Mouse (Mus musculus) kidney, postnatal 14 days (tissue): Measurements from ENCODE around the gene Arhgap5.
"Not testable (repeated sequence)": the region's sequence is repeated elsewhere in the genome, so short reads cannot be mapped to it uniquely, and the experiment has no call there.

ENCODE experiments used
- DNase-seq: peaks from one replicate; pipeline ENCODE4 v3.0.0; 2022; ENCODE audit warnings: mixed read lengths

Arhgap5 gene

DNA sequence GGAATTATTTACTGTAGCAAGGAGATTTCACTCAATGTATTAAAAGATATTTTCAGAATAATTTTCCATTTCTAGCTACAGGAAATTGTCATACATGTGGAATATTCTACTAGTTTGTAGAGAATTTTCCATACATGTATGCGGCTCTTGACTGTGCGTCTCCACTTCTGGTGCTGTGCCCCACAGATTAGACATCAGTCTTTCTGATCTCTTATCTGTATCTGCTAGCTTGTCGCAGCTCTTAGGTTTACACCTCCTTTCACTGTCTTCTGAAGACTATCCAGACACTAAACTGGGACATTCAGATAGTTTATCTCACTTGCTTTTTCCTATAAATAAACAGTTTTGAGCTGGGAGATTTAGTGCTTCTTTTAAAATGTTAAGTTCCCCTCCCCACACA is 40.8 kb downstream of the Arhgap5 start:
- DNase-seq, result no peak

DNA sequence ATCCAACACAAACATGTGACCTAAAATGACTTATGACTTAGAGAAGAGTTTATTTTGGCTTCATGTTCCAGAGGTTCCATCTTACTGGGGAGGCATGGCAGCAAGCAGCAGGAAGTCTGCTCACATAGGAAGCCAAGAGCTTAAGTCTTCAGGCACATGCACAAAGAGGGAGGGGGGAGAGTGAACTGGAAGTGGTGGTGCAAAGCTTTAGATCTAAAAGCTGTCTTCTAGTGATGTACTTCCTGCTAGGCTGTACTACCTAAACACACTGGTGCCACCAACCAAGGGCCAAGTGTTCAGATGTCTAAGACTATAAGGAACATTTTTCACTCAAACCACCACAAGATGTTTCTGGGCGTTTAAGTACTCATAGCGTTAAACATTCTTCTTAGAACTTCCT is 48.3 kb downstream of the Arhgap5 start:
- DNase-seq, result peak; percentile 13

DNA sequence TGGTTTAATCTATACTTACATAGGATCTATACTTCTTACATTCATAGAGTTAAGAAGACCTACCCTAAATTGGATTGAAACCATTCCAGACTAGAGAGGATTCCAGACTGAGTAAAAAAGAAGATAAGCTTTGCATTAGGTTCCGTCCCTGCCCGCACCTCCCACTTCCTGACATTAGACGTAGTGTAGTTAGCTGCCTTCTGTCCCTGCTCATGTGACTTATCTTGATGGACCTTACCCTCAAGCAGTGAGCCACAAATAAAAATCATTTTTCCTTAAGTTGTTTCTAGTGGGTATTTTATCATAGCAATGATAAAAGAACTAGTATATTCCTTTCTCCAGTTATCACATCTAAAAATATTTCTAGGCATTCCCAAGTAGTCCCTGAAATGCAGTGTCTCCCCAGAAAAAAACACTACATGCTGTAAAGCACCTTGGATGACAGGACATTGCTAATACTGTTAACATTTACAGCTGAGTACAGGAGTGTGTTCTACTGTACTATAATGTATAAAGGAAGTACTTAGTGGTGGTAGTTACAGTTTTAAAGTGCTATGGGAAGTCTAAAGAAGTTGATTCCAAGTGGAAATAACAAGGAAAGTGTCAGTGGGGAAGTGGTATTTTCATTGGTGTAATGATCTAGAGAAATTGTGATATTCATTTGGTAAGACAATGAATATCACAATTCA is 51.6 kb downstream of the Arhgap5 start:
- DNase-seq, result no peak

DNA sequence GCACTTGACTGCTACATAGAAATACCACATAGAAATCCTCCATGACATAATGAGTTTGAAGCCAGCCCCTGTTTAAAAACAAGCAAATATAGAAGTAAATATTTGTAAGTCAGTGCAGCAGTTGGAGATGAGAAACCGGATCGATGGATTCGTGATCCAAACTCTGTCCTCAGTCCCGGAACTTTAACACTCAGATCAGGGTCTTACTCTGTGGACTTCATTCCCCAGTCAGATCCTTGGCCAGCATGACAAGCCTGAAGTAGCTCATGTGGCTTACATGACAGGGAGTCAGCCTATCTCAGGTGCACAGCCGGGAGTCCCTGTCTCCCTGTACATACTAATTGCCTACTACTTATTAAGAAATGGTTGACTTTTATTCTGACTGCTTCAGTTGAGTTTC is 61.9 kb downstream of the Arhgap5 start:
- no peak for DNase-seq

DNA sequence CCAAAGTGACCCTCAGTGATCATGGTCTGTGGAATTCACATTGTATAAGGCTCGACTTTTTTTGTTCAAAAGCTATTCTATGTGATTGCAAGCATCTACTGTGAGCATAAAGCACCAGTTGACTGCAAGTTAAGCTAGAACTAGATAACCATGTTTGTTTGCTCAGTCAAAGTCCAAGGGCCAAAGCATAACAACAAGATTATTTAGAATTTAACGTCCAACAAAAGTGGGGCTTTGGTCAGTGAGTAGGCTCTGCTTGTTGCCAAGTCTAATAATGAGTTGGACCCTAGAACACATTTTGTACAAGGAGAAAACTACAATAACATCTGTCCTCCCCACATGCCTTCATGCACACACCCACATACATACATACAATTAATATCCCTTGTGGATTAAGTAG is 69.6 kb downstream of the Arhgap5 start:
- DNase-seq, result no peak

DNA sequence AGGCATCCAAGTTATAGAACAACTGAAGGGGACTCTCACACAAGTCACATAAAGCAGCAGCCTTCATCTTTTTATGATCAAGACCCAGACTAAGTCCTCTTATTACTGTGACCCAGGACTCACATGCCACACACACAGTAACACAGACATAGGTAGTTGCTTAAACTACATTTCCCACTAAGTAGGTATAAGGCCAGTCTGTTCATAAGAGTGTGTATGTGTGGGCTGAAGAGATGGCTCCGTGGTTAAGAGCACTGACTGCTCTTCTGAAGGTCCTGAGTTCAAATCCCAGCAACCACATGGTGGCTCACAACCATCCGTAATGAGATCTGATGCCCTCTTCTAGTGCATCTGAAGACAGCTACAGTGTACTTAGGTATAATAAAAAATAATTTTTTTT is 82.7 kb downstream of the Arhgap5 start:
- DNase-seq, result not testable (repeated sequence)

DNA sequence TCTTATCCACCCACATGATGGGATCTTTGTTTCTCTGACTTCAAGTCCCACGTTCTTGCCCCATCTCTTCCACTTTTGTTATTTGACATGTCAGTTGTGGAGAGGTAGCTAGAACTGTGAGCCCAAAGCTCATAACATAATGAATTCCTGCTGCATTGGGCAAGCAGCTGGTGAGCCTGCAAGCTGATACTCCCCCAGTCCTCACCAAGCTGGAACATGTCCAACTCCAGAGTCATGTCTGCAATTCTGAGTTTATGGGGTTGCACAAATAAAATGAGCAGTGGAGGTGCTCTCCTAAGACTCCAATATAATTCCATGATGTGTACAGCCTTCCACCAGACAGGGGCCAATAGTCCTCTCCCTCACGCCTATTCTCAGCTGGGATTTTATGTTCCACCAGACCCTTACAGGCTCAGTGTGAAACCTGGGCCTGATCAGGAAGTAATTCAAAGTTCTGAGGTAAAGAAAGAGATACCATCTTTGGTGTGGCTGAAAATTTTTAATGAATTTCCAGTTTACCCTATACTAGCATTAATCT is 83.8 kb downstream of the Arhgap5 start:
- DNase-seq, result no peak

DNA sequence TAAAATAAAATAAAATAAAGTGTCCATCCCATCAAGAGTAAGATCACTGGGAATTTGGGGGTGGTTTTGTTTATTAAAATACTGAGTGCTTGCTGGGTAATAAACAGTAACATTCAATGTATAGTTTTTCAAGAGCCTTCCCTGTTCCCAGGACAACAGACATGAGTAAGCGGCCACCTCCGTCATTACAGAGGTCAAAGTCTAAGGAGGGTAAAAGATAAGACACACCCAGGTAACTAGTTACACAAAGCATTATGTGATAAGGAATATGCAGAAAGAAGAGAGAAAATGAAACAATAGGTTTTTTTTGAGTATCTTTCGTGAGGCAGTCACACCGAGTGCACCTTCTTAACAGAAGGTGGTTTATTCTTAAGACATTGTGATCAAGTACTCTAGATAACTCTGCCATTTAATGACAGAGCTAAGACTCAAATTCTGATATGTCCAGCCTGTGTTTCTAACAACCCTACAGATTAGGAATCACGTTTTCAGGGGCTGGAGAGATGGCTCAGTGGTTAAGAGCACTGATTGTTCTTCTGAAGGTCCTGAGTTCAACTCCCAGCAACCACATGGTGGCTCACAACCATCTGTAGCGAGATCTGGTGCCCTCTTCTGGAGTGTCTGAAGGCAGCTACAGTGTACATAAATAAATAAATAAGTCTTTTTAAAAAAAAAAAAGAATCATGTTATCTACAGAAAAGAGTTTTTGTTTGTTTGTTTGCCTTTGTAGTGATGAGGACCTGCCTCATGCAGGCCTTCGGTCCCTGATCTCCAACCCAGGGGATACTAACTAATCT is 91.8 kb downstream of the Arhgap5 start:
- DNase-seq, result no peak

DNA sequence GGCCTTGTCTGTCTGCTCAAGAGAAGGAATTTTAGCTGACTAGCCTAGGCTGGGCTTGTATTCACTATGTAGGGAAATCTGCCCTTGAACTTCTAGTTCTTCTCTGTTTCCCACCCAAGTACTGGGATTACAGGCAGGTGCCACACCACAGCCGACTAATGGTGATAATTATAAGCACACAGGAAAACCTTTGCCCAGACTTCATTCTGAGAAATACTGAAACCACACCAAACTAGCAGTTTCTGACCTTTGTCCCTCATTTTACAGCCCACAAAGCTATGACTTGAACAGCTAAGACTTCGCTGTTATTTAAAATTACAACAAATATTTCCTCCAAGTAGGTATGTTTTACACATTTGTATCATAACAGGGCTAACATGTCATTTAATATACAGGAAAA is 98.7 kb downstream of the Arhgap5 start:
- DNase-seq, result peak; percentile 37

DNA sequence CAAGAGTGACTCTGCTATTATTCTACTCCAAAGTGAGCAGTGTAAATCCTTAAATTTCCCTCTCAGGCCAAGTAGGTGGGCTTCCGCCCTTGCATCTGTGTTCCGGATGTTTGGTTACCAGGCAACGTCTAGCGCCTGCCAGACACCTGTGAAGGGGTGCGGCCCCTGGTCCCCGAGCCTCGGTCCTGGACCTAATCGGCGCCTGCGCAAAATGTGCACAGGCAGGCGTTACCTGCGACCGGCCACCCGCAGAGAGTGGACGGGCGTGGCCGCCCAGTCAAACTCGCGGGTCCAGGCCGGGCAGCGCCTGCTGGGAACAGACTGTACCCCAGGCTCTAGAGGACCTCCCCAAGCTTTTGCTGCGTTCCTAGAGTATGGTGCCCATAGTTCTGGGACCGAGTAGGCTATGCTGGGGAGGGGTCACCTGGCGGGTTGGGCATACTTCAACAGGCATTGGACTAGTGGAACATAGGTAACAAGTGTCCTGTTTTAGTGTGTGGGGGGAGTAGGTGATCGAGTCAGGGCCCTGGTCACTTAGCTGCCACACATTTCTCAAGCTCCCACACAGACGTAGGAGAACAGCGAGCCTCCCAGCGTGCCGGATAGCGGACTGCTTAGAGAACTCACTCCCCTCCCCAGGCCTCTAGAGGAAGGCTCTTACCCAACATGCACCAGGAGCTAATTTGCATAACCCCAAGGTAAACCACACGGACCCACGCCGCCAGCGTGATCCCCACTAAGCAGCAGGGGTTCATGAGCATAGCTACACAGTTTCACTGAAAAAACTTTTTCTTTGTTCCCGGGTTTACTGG is 99.3 kb downstream of the Arhgap5 start:
- peak; percentile 90 for DNase-seq

DNA sequence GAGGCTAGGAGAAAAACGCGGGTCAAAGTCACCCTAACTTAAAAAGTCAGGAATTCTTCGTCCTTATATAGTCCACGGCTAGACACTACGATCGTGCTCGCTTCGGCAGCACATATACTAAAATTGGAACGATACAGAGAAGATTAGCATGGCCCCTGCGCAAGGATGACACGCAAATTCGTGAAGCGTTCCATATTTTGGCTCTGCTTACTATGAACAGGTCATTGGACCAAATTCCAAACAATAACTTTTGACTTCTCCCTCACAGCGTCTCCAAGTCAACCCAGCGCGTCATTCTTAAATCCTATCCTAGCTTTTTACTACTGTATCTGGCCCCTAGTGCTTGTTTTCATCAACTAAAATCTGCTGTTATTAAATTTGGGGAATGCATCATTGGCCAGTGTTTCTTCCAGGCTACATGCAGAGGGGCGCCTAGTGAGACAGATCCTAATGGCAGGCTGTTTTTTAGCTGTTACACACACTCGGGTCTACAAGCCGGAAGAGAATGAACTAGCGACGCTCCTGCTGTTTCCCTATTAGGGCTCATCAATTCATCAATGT is 100.0 kb downstream of the Arhgap5 start:
- peak; percentile 84 for DNase-seq

DNA sequence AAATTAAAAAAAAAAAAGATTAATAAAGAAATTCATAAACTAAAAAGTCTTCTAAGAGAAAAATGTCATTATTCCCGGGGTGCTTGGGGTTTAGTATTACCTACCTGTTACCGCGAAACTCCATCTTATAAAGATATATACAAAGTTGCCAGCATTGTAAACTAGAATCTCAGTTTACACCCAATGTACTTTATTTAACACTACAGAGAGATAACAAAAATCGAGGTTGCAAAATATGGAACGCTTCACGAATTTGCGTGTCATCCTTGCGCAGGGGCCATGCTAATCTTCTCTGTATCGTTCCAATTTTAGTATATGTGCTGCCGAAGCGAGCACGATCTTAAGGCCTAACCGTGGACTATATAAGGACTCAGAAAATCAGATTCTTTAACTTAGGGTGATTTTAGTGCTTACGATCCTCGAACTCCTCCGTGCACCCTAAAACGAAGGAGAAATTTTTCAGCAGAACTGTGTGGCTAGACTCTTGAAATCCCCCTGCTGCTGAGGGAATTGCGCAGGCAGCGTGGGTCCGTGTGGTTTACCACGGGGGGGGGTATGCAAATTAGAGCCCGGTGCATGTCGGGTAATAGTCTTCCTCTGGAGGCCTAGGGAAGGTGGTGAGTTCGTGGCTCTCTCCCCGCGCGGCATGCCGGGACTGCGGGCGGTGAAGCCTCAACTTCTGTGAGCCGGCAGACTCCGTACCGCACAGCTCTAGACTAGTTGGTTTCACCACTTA is 100.7 kb downstream of the Arhgap5 start:
- peak; percentile 95 for DNase-seq

DNA sequence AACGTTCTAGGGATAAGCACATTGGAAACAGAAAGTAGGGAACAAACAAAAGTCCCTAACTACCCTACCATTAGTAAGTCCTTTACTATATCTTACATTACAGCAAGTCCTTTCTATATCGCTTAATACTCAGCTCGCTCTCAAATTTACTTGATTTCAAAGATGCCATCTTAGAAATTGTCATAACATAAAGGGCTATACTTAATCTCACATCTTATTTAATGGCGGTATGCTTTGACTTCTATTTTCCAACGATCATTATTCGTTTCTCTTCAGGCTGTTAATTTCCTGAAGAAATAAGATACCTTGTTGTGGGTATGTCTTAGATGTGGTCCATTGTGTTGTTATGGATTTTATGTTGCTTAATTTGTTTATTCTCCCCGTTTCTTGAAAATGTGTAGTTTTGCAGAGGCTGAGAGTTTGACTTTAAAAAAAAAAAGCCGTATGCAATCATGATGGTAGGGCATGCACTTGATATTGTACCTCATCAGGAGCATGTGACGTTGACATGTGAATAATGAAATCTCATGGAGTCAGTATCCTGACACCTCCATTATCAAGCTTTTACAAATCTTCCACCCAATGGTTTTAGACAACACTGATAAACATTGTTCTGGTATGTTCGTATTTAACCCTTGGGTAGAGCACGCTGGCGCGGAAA is 101.3 kb downstream of the Arhgap5 start:
- no peak for DNase-seq

DNA sequence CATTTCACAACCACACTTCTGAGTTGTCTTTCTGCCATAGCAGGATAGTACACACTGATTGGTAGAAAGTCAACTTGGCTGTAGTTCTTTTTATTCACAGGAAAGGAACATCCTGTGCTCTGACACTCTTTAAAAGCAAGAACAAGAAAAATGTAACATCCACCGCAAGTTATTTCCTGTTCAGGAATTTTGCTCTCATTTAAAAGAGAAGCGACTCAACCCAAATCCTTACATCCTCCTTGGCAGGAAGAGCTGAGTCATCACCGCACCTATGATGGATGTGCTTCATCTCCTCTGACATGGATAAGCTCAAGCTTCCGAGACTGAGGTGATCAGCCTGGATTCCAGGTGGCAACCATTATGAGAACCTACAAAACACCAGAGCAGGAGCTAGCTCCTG is 103.6 kb downstream of the Arhgap5 start:
- DNase-seq, result no peak

DNA sequence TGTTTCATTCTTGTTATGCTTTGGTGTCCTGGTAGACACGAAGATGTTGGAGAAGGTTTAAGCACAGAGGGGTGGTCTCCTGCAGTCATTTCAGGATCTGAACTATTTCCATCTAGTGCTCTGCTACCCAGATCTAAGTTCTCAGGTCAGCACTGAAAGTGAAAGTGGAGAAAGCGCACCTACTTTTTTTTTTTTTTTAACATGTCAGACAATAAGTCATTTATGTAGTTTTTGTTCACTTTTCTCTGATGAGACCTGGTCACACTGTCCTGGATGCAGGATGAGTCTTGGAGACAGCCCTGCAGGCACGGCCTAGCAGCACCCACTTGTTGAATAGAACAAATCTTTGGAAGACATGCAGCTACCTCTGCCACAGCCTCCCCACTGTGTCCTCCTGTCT is 111.9 kb downstream of the Arhgap5 start:
- DNase-seq, result no peak

DNA sequence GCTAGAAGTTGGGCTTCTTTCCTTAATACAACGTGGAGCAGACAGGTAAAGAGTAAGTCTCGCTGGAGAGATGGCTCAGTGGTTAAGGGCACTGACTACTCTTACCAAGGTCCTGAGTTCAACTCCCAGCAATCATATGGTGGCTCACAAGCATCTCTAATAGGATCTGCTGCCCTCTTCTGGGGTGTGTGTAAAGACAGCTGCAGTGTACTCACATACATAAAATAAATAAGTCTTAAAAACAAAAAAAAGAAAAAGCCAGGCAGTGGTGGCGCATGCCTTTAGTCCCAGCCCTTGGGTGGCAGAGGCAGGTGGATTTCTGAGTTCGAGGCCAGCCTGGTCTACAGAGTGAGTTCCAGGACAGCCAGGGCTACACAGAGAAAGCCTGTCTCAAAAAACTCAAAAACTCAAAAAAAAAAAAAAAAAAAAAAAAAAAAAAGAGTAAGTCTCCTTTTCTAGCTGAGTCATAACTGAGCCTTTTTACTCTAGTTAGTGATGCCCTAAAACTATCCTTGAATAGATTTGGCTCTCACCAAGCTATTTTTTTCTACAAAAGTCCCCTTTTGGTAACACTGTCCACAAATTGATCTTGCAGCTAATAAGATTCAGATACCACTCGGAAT is 114.8 kb downstream of the Arhgap5 start:
- DNase-seq, result no peak

DNA sequence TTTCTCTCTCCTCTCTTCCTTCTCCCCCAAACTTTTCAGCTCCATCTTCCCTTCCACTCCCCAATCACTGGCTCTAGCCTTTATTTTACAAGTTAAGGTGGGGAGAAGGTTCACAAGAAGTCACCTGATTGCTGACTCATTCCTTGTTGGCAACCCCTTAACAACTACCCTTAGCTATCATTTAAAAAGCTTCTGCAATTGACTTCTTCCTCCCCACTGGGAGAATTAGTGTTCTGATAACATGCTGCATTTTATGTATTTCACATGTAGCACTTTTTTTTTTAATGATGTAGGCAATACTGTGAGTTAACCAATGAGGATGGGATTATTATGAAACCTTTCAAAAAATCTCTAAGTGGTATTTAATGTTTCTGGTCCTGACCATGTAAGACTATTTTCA is 115.9 kb downstream of the Arhgap5 start:
- DNase-seq, result no peak
